Mouse (Mus musculus) MEL (cell line): ENCODE measurements around the gene Hectd4.
A peak's percentile ranks its signal among the peaks of the same experiment; 100 is the strongest.

ENCODE experiments used
- CTCF ChIP-seq, 3 experiments: IDR thresholded peaks in 2 of 3; conservative IDR thresholded peaks in 1 of 3; 2 replicates each; pipeline ENCODE4 v1.5.1; 2011 to 2012; ENCODE audit warnings: low read length in 3 of 3, low read depth in 2 of 3, mild to moderate bottlenecking in 2 of 3, improper control_type of control experiment in 1 of 3, inconsistent platforms in 1 of 3, mixed read lengths in 1 of 3, moderate library complexity in 1 of 3; ENCODE audit not compliant: control insufficient read depth in 1 of 3, insufficient read depth in 1 of 3, poor library complexity in 1 of 3, severe bottlenecking in 1 of 3
- KAT2A ChIP-seq: conservative IDR thresholded peaks from 2 replicates; pipeline ENCODE4 v1.6.1; 2012; ENCODE audit warnings: low read depth, low read length, improper control_type of control experiment, inconsistent platforms

DNA sequence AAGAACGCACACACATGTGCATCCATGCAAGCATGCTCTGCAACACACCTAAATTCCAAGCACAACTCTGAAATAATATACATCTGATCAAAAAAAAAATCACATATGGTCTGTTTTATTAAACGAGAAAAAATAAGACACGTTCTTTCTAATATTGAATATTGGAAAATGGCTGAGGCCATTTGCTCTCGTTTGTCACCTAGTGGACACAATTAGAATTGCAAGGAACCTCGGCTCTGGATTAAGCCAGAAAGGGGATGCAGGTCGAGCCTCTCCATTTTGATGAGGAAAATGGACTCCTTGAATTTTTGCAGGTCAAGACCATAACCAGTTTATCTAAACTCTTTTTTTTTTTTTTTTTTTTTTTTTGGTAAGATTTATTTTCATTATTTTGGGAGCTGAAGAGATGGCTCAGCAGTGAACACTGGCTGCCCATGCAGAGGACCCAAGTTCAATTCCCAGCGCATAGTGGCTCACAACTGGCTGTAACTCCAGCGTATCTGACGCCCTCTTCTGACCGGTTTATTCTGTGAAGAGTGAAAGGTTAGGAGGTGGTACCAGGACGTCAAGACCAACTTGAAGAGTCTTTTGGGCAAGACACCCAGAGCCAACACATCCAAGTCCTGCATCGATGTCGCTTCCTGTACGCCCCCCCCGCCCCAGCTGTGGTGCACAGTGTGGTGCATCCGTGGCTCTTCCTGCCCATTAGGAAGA is 172.8 kb downstream of the Hectd4 start:
- TF ChIP-seq CTCF (IDR thresholded peaks at IDR 0.05 in 2 of 3, conservative IDR thresholded peaks at IDR 0.05 in 1 of 3; ENCODE audit: control insufficient read depth in 1 of 3, insufficient read depth in 1 of 3, low read depth in 2 of 3, low read length in 3 of 3, poor library complexity in 1 of 3, severe bottlenecking in 1 of 3) (peak; percentile 43 to 86 (median 76)), KAT2A (no peak)
